Mouse (Mus musculus) lung, embryonic 16.5 days (tissue): Measurements from ENCODE around the gene Speer4b. TPM values are rescaled to one million over a fixed set of nuclear protein-coding genes. Genes with fewer than 3 reads are reported as not detected.
"Not testable (repeated sequence)": the region's sequence is repeated elsewhere in the genome, so short reads cannot be mapped to it uniquely, and the experiment has no call there.

Experiments
- ATAC-seq: fragments of 200-750 bp; cut with Nextera tagmentation; 2 replicates; pipeline ENCODE4 v1.8.0; 2017; ENCODE audit warnings: low read depth, mild to moderate bottlenecking, moderate library complexity
- H3K27ac ChIP-seq: fragments of 300-500 bp; sonication (generic); 2 replicates; pipeline ENCODE4 v1.5.1; 2014; ENCODE audit warnings: mild to moderate bottlenecking, control low read depth, low read length
- H3K27me3 ChIP-seq: fragments of 300-500 bp; sonication (generic); 2 replicates; pipeline ENCODE4 v1.6.1; 2014; ENCODE audit warnings: low read depth, low read length, mixed read lengths; ENCODE audit not compliant: control insufficient read depth, insufficient read depth
- H3K36me3 ChIP-seq: fragments of 300-500 bp; sonication (generic); 2 replicates; pipeline ENCODE4 v1.6.1; 2014; ENCODE audit warnings: low read length; ENCODE audit not compliant: control insufficient read depth, insufficient read depth
- H3K4me1 ChIP-seq: fragments of 300-500 bp; sonication (generic); replicated peaks from 2 replicates; pipeline ENCODE4 v1.6.1; 2014; ENCODE audit warnings: low read length, mixed read lengths; ENCODE audit not compliant: control insufficient read depth, insufficient read depth
- H3K4me2 ChIP-seq: fragments of 300-500 bp; sonication (generic); 2 replicates; pipeline ENCODE4 v1.6.1; 2014; ENCODE audit warnings: low read depth, low read length, control low read depth
- H3K4me3 ChIP-seq: fragments of 300-500 bp; sonication (generic); 2 replicates; pipeline ENCODE4 v1.5.1; 2014; ENCODE audit warnings: mild to moderate bottlenecking, low read length, control low read depth
- H3K9ac ChIP-seq: fragments of 300-500 bp; sonication (generic); 2 replicates; pipeline ENCODE4 v1.6.1; 2014; ENCODE audit warnings: low read length, control low read depth
- H3K9me3 ChIP-seq: fragments of 300-500 bp; sonication (generic); 2 replicates; pipeline ENCODE4 v1.6.1; 2016; ENCODE audit warnings: low read length; ENCODE audit not compliant: control insufficient read depth
- WGBS: fragments of 180-500 bp; shearing (Covaris S2); extraction: QIAGEN DNeasy Blood & Tissue Kit; methylation state at CpG from one replicate; pipeline ENCODE4 v1.1.7; 2014; 5-methylcytosine and 5-hydroxymethylcytosine counted together
- polyA plus RNA-seq: library from polyadenylated mRNA; unstranded; fragments of >200 nt; fragmentation: Nextera tagmentation; extraction: Ambion mirVana; gene quantifications from 2 replicates; pipeline ENCODE4 v1.2.1, GENCODE M21; 2015

Speer4b gene
- polyA plus RNA-seq, result not detected in 2 replicates

- not testable (repeated sequence) for H3K9ac ChIP-seq, H3K27ac ChIP-seq, ATAC-seq, H3K4me2 ChIP-seq, H3K4me1 ChIP-seq, H3K9me3 ChIP-seq, H3K36me3 ChIP-seq, H3K27me3 ChIP-seq, H3K4me3 ChIP-seq
- WGBS, result 42% methylated on average over 1 of the region's 1 CpGs
Observed at GRCm38 (mm10) chr5:27501338-27501737, at the start of gene Speer4b. Gene Speer4b, minus strand, starts transcription at chr5:27501438.

- 72% methylated on average over 4 of the region's 4 CpGs for WGBS
- Histone ChIP-seq H3K4me2 (no peak overlapping the region), H3K4me1 (no peaks in the 10 kb centered on the region), H3K4me3 (no peak overlapping the region), H3K27me3 (no peaks in the 10 kb centered on the region), H3K36me3 (no peaks in the 10 kb centered on the region), H3K27ac (no peak overlapping the region), H3K9ac (no peak overlapping the region), H3K9me3 (no peaks in the 10 kb centered on the region)
- ATAC-seq, result no peak
Observed at GRCm38 (mm10) chr5:27549291-27549690, 48.1 kb upstream of the Speer4b start.

GRCm38 (mm10) chr5:27544816-27545270 is 43.6 kb upstream of the Speer4b start:
- no peak for ATAC-seq
- Histone ChIP-seq H3K36me3 (no peaks in the 10 kb centered on the region), H3K4me1 (no peaks in the 10 kb centered on the region), H3K4me3 (no peak overlapping the region), H3K9ac (no peak overlapping the region), H3K9me3 (no peaks in the 10 kb centered on the region), H3K27me3 (no peaks in the 10 kb centered on the region), H3K4me2 (no peak overlapping the region), H3K27ac (no peak overlapping the region)
- 2% methylated on average over 2 of the region's 2 CpGs for WGBS

GRCm38 (mm10) chr5:27526906-27527305 is 25.7 kb upstream of the Speer4b start:
- Histone ChIP-seq H3K36me3 (no peaks in the 10 kb centered on the region), H3K4me3 (no peak overlapping the region), H3K27ac (no peak overlapping the region), H3K9ac (no peak overlapping the region), H3K4me2 (no peak overlapping the region), H3K4me1 (no peaks in the 10 kb centered on the region), H3K27me3 (no peaks in the 10 kb centered on the region), H3K9me3 (no peaks in the 10 kb centered on the region)
- 88% methylated on average over 1 of the region's 1 CpGs for WGBS
- ATAC-seq, result no peak

GRCm38 (mm10) chr5:27518716-27519115 is 17.5 kb upstream of the Speer4b start:
- no peaks in the 10 kb centered on the region for H3K27me3 ChIP-seq
- H3K4me2 ChIP-seq, result no peak overlapping the region
- no peak overlapping the region for H3K4me3 ChIP-seq
- no peaks in the 10 kb centered on the region for H3K4me1 ChIP-seq
- H3K27ac ChIP-seq, result no peak overlapping the region
- no peak for ATAC-seq
- no peaks in the 10 kb centered on the region for H3K9me3 ChIP-seq
- H3K9ac ChIP-seq, result no peak overlapping the region
- no peaks in the 10 kb centered on the region for H3K36me3 ChIP-seq

- Histone ChIP-seq H3K36me3 (no peaks in the 10 kb centered on the region), H3K9me3 (no peaks in the 10 kb centered on the region), H3K4me2 (no peak overlapping the region), H3K27me3 (no peaks in the 10 kb centered on the region), H3K9ac (no peak overlapping the region), H3K4me3 (no peak overlapping the region), H3K27ac (no peak overlapping the region), H3K4me1 (no peaks in the 10 kb centered on the region)
- no peak for ATAC-seq
- WGBS, result 72% methylated on average over 4 of the region's 4 CpGs
Observed at GRCm38 (mm10) chr5:27490942-27491341, 10.3 kb downstream of the Speer4b start.

GRCm38 (mm10) chr5:27486138-27486537 is 15.1 kb downstream of the Speer4b start:
- Histone ChIP-seq H3K36me3 (no peaks in the 10 kb centered on the region), H3K4me1 (no peaks in the 10 kb centered on the region), H3K9me3 (no peaks in the 10 kb centered on the region), H3K27ac (no peak overlapping the region), H3K4me3 (no peak overlapping the region), H3K27me3 (no peaks in the 10 kb centered on the region), H3K4me2 (no peak overlapping the region), H3K9ac (no peak overlapping the region)
- 15% methylated on average over 1 of the region's 1 CpGs for WGBS
- no peak for ATAC-seq

- H3K4me3 ChIP-seq, result no peak overlapping the region
- ATAC-seq, result no peak
- no peak overlapping the region for H3K27ac ChIP-seq
- no peak overlapping the region for H3K4me2 ChIP-seq
- H3K4me1 ChIP-seq, result no peaks in the 10 kb centered on the region
- no peaks in the 10 kb centered on the region for H3K9me3 ChIP-seq
- H3K27me3 ChIP-seq, result no peaks in the 10 kb centered on the region
- no peaks in the 10 kb centered on the region for H3K36me3 ChIP-seq
- no peak overlapping the region for H3K9ac ChIP-seq
- 84% methylated on average over 2 of the region's 2 CpGs for WGBS
Observed at GRCm38 (mm10) chr5:27481706-27482105, 19.5 kb downstream of the Speer4b start.

- H3K36me3 ChIP-seq, result no peaks in the 10 kb centered on the region
- no peak overlapping the region for H3K27ac ChIP-seq
- H3K9ac ChIP-seq, result no peak overlapping the region
- no peaks in the 10 kb centered on the region for H3K9me3 ChIP-seq
- no peak overlapping the region for H3K4me3 ChIP-seq
- H3K27me3 ChIP-seq, result no peaks in the 10 kb centered on the region
- ATAC-seq, result no peak
- H3K4me1 ChIP-seq, result no peaks in the 10 kb centered on the region
- H3K4me2 ChIP-seq, result no peak overlapping the region
- WGBS, result 56% methylated on average over 4 of the region's 4 CpGs
Observed at GRCm38 (mm10) chr5:27474964-27475465, 26.2 kb downstream of the Speer4b start.

GRCm38 (mm10) chr5:27457686-27458085 is 43.6 kb downstream of the Speer4b start:
- Histone ChIP-seq H3K27ac (no peak overlapping the region), H3K4me2 (no peak overlapping the region)
- WGBS, result 52% methylated on average over 1 of the region's 1 CpGs

More at GRCm38 (mm10) chr5:27457686-27458085, 43.6 kb downstream of the Speer4b start:
- Histone ChIP-seq H3K27me3 (no peaks in the 10 kb centered on the region), H3K4me3 (no peak overlapping the region), H3K9ac (no peak overlapping the region), H3K36me3 (no peaks in the 10 kb centered on the region), H3K9me3 (no peaks in the 10 kb centered on the region), H3K4me1 (no peaks in the 10 kb centered on the region)
- ATAC-seq, result no peak
